Mouse (Mus musculus): ENCODE measurements around the gene Plekha1. TPM values are rescaled to one million over a fixed set of nuclear protein-coding genes. Genes with fewer than 3 reads are reported as not detected.

The Plekha1 gene
- polyA plus RNA-seq, 1 experiment = 9.9 TPM

DNA sequence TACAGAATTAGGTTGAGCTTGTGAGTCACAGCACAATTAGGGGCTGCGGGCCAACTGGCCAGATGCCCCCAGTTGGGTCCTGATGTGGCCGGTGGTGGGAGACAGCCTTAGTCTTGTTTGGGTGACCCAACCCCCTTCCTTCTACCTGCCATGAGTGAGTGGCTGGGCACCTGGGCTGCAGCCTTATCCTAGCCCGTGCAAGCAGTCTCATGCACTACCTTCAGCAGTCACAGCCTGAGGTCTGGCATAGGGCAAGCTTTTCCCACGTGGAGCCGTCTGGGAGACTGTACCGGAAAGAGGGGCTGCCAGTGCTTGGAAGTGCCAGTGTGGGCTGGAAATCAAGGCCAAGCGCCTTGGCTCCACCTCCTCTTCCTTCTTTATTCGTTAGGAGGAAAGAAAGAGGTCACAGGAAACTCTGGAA lies 83.8 kb downstream of the Plekha1 start:
- H3K27me3 ChIP-seq (ENCODE audit: control insufficient read depth, insufficient read depth, insufficient read length) = no peaks in the 10 kb centered on the region
- H3K79me2 ChIP-seq (ENCODE audit: control insufficient read depth, insufficient read depth) = peaks cover 71% of the 10 kb centered on the region
- H3K79me3 ChIP-seq (ENCODE audit: low read depth) = peaks cover 29% of the 10 kb centered on the region
- peaks cover 13% of the 10 kb centered on the region for H3K36me3 ChIP-seq (ENCODE audit: control insufficient read depth, insufficient read depth)
- H3K4me3 ChIP-seq (ENCODE audit: insufficient read depth, poor library complexity, severe bottlenecking) = no peak overlapping the region
- no peak for TF ChIP-seq CEBPB (IDR thresholded peaks at IDR 0.05; ENCODE audit: low read depth)
- no peak for TF ChIP-seq CTCF (IDR thresholded peaks at IDR 0.05; ENCODE audit: control insufficient read depth, insufficient read depth, insufficient read length)
- TF ChIP-seq MYOG (IDR thresholded peaks at IDR 0.05; ENCODE audit: control insufficient read depth, extremely low read depth, insufficient read length) = no peak
- no peak for TF ChIP-seq MAX (IDR thresholded peaks at IDR 0.05)
- TF ChIP-seq USF1 (IDR thresholded peaks at IDR 0.05; ENCODE audit: low read depth) = no peak
- no peak for TF ChIP-seq MYOD1 (IDR thresholded peaks at IDR 0.05; ENCODE audit: control insufficient read depth, insufficient read length, low read depth)
- TF ChIP-seq FOSL1 (IDR thresholded peaks at IDR 0.05; ENCODE audit: insufficient read depth, low read length, poor library complexity, severe bottlenecking) = no peak
- H3ac ChIP-seq (ENCODE audit: control insufficient read depth, insufficient read length, low read depth) = no peak overlapping the region

DNA sequence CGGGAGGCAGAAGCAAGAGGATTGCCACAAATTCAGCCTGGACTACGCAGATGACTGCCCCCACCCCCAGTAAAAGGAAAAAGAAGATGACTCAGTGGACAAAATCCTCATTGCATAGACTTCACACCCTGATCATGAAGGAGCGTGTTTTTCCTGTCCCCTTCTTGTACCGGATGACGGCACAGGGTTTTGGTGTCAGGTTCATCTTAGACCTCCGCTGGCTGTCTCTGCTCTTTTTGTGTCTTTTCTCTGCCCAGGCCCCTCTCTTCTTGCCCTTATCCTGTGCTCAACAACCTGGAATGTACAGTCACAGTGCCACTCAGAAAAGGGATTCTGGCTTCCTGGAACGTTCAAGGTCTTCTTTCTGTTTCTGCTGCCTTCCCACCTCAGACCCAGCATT lies 84.9 kb downstream of the Plekha1 start:
- no peak overlapping the region for H3ac ChIP-seq (ENCODE audit: control insufficient read depth, insufficient read length, low read depth)
- TF ChIP-seq FOSL1 (IDR thresholded peaks at IDR 0.05; ENCODE audit: insufficient read depth, low read length, poor library complexity, severe bottlenecking) = no peak
- no peak for TF ChIP-seq CEBPB (IDR thresholded peaks at IDR 0.05; ENCODE audit: low read depth)
- TF ChIP-seq MAX (IDR thresholded peaks at IDR 0.05) = no peak
- no peak for TF ChIP-seq MYOD1 (IDR thresholded peaks at IDR 0.05; ENCODE audit: control insufficient read depth, insufficient read length, low read depth)
- no peak for TF ChIP-seq MYOG (IDR thresholded peaks at IDR 0.05; ENCODE audit: control insufficient read depth, extremely low read depth, insufficient read length)
- no peak for TF ChIP-seq CTCF (IDR thresholded peaks at IDR 0.05; ENCODE audit: control insufficient read depth, insufficient read depth, insufficient read length)
- no peak for TF ChIP-seq USF1 (IDR thresholded peaks at IDR 0.05; ENCODE audit: low read depth)
- no peaks in the 10 kb centered on the region for H3K27me3 ChIP-seq (ENCODE audit: control insufficient read depth, insufficient read depth, insufficient read length)
- no peak overlapping the region for H3K4me3 ChIP-seq (ENCODE audit: insufficient read depth, poor library complexity, severe bottlenecking)
- H3K36me3 ChIP-seq (ENCODE audit: control insufficient read depth, insufficient read depth) = peaks cover 18% of the 10 kb centered on the region
- peaks cover 26% of the 10 kb centered on the region for H3K79me3 ChIP-seq (ENCODE audit: low read depth)
- H3K79me2 ChIP-seq (ENCODE audit: control insufficient read depth, insufficient read depth) = peaks cover 59% of the 10 kb centered on the region

DNA sequence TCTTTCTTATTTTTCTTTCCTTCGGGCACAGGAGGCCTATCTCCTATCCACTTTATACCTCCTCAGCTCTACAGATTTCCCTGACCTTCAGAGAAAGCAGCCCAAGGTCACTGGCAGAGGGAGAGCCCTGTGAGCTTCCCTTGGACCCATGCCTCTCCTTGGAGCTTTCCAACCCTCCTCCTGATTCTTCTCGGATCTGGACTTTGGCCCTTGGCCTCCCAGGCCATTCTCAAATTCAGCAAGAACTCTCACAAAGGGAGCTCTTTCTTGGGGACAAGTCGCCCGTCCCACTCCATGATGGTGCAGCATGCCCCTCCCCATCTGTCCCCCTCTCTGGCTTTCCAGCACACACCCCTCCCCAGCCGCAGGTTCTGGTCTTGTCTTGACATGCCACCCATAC lies 85.4 kb downstream of the Plekha1 start:
- TF ChIP-seq FOSL1 (IDR thresholded peaks at IDR 0.05; ENCODE audit: insufficient read depth, low read length, poor library complexity, severe bottlenecking) (no peak), MYOG (IDR thresholded peaks at IDR 0.05; ENCODE audit: control insufficient read depth, extremely low read depth, insufficient read length) (no peak), MAX (IDR thresholded peaks at IDR 0.05) (no peak), MYOD1 (IDR thresholded peaks at IDR 0.05; ENCODE audit: control insufficient read depth, insufficient read length, low read depth) (no peak), CEBPB (IDR thresholded peaks at IDR 0.05; ENCODE audit: low read depth) (no peak), USF1 (IDR thresholded peaks at IDR 0.05; ENCODE audit: low read depth) (no peak)
- H3K4me3 ChIP-seq (ENCODE audit: insufficient read depth, poor library complexity, severe bottlenecking) = no peak overlapping the region

DNA sequence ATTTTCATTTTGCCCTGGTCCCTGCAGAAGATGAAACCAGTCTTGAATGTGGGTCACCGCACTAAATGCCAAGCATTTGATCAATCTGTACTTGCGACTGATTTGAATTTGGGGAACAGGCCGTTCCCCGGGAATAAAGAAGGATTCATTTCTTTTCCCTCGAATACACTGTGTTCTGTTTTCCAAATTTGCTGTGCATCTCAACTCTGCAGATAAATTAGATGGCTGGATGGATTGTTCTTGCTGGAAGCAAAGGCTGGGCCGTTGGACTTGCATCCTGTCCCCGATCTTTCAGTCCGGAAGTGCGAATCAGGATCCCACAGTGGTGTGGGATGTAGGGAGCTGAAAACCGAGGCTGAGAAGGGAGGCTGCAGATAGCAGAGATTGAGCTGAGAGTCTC lies 87.8 kb downstream of the Plekha1 start:
- Histone ChIP-seq H3ac (ENCODE audit: control insufficient read depth, insufficient read length, low read depth) (no peak overlapping the region), H3K36me3 (ENCODE audit: control insufficient read depth, insufficient read depth) (peaks cover 18% of the 10 kb centered on the region), H3K27me3 (ENCODE audit: control insufficient read depth, insufficient read depth, insufficient read length) (no peaks in the 10 kb centered on the region), H3K79me2 (ENCODE audit: control insufficient read depth, insufficient read depth) (peaks cover 48% of the 10 kb centered on the region), H3K79me3 (ENCODE audit: low read depth) (peaks cover 21% of the 10 kb centered on the region), H3K4me3 (ENCODE audit: insufficient read depth, poor library complexity, severe bottlenecking) (no peak overlapping the region)
- no peak for TF ChIP-seq USF1 (IDR thresholded peaks at IDR 0.05; ENCODE audit: low read depth)
- no peak for TF ChIP-seq CEBPB (IDR thresholded peaks at IDR 0.05; ENCODE audit: low read depth)

More for the DNA sequence above, 85.4 kb downstream of the Plekha1 start:
- H3K79me2 ChIP-seq (ENCODE audit: control insufficient read depth, insufficient read depth) = peaks cover 56% of the 10 kb centered on the region
- peaks cover 18% of the 10 kb centered on the region for H3K36me3 ChIP-seq (ENCODE audit: control insufficient read depth, insufficient read depth)
- no peak overlapping the region for H3ac ChIP-seq (ENCODE audit: control insufficient read depth, insufficient read length, low read depth)
- H3K27me3 ChIP-seq (ENCODE audit: control insufficient read depth, insufficient read depth, insufficient read length) = no peaks in the 10 kb centered on the region
- peaks cover 23% of the 10 kb centered on the region for H3K79me3 ChIP-seq (ENCODE audit: low read depth)

DNA sequence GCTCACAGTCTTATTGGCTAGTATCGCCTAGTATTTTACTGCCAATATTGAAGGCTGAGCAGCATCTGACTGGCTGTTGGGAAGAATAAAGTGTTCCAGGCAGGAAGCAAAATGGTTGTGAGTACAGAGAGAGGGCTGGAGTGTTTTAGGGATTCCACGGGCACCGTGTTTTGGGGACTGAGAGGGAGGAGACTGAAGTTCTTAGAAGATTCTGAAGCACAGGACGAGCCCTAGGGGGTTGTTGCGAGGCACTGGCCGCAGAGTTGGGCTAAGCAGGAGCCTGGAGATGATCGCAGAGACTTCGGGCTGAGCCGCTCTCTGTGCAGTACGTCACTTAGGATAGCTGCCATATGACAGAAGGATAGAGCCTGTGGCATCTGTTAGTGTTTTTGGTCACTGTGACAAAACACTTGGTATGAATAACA lies 88.6 kb downstream of the Plekha1 start:
- Histone ChIP-seq H3K36me3 (ENCODE audit: control insufficient read depth, insufficient read depth) (peaks cover 18% of the 10 kb centered on the region), H3K27me3 (ENCODE audit: control insufficient read depth, insufficient read depth, insufficient read length) (no peaks in the 10 kb centered on the region), H3K79me2 (ENCODE audit: control insufficient read depth, insufficient read depth) (peaks cover 46% of the 10 kb centered on the region), H3ac (ENCODE audit: control insufficient read depth, insufficient read length, low read depth) (no peak overlapping the region), H3K4me3 (ENCODE audit: insufficient read depth, poor library complexity, severe bottlenecking) (no peak overlapping the region), H3K79me3 (ENCODE audit: low read depth) (peaks cover 22% of the 10 kb centered on the region)
- TF ChIP-seq CEBPB (IDR thresholded peaks at IDR 0.05; ENCODE audit: low read depth) (no peak), MYOD1 (IDR thresholded peaks at IDR 0.05; ENCODE audit: control insufficient read depth, insufficient read length, low read depth) (no peak), CTCF (IDR thresholded peaks at IDR 0.05; ENCODE audit: control insufficient read depth, insufficient read depth, insufficient read length) (no peak), FOSL1 (IDR thresholded peaks at IDR 0.05; ENCODE audit: insufficient read depth, low read length, poor library complexity, severe bottlenecking) (no peak), USF1 (IDR thresholded peaks at IDR 0.05; ENCODE audit: low read depth) (no peak), MAX (IDR thresholded peaks at IDR 0.05) (no peak), MYOG (IDR thresholded peaks at IDR 0.05; ENCODE audit: control insufficient read depth, extremely low read depth, insufficient read length) (no peak)

DNA sequence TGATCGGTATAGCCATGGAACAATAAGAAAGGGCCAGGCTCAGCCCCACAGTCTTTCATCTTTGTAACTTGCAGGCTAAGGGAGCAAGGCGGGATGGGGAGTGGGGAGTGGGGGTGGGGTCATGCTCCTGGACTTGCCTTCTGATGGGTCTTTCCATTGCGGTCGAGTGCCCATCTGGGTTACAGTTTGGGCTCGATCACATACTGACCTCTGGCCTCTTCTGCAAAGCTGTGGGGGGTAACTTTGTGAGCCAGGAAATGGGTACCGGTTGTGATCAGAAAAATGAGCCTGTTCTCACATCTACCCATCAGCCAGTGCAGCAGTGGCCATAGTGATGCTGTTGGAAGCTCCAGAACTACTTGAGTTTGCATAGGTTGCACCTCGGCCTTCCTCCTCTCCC lies 93.0 kb downstream of the Plekha1 start:
- Histone ChIP-seq H3K79me3 (ENCODE audit: low read depth) (peaks cover 18% of the 10 kb centered on the region), H3ac (ENCODE audit: control insufficient read depth, insufficient read length, low read depth) (no peak overlapping the region), H3K36me3 (ENCODE audit: control insufficient read depth, insufficient read depth) (peaks cover 18% of the 10 kb centered on the region), H3K27me3 (ENCODE audit: control insufficient read depth, insufficient read depth, insufficient read length) (no peaks in the 10 kb centered on the region), H3K79me2 (ENCODE audit: control insufficient read depth, insufficient read depth) (peaks cover 35% of the 10 kb centered on the region), H3K4me3 (ENCODE audit: insufficient read depth, poor library complexity, severe bottlenecking) (no peak overlapping the region)
- TF ChIP-seq MYOD1 (IDR thresholded peaks at IDR 0.05; ENCODE audit: control insufficient read depth, insufficient read length, low read depth) = no peak
- TF ChIP-seq CTCF (IDR thresholded peaks at IDR 0.05; ENCODE audit: control insufficient read depth, insufficient read depth, insufficient read length) = no peak

Data from C2C12 (cell line).